Mouse (Mus musculus) megakaryocyte, adult 5-6 weeks (primary cell): ENCODE data around the gene Gm45015. TPM values are rescaled to one million over a fixed set of nuclear protein-coding genes. Genes with fewer than 3 reads are reported as not detected.
A peak's percentile ranks its signal among the peaks of the same experiment; 100 is the strongest.
"Not testable (repeated sequence)": the region's sequence is repeated elsewhere in the genome, so short reads cannot be mapped to it uniquely, and the experiment has no call there.

Experiments used
- ATAC-seq: 2 replicates; pipeline ENCODE4 v1.8.0; 2016; ENCODE audit warnings: mild to moderate bottlenecking, inconsistent platforms; ENCODE audit not compliant: poor library complexity, severe bottlenecking
- total RNA-seq, 2 experiments: library from RNA; stranded (forward) in 1 of 2; stranded (reverse) in 1 of 2; fragments of 153-499, 151-499 nt in 1 of 2; fragments of 221-1000, 200-1000 nt in 1 of 2; gene quantifications; 2 replicates each; pipeline versions ENCODE4 v1.2.3 to v1.2.4; 2015 to 2017

Gene Gm45015
- not detected in 2 replicates for total RNA-seq (2015)
- not detected in 2 replicates for total RNA-seq (2017)

DNA sequence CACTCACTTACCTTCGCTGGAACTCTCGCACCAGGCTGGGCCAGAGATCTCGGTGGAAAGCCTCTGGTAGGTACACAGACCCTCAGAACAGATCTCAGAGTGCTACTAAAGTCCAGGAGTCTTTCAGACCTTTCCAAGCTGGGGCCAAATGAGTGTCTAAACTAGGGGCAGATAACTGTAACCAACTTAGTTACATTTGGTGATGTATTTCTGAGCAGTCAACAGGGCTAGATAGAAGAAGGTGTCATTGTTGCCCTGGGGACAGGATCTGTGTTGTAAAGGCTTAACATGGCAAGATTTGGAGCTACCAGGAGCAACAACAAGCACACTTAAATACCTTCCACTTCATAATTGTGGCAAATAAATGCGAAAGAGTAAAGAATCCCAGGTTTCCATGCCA, at the start of gene Gm45015:
Gene Gm45015 (minus strand): TSS at position 101 of the 400 bp plus-strand sequence.
- ATAC-seq, result no peak

DNA sequence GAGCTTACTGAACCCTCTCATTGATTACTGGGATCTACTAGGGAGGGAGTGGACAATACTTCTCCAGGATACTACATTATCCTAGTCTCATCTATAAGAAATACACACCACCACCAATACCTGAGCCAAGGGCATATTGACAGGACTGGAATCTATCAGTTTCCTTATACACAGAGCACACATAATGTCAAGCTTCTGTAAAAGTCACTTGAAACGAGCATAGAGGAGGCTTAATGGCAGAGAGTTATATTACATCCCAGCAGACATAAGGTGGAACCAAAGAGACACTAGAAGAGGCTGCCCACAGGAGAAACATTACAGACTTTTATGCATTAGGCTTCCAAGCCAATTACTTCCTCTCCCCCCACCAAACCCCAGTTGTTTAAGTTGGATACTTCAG, 48.3 kb upstream of the Gm45015 start:
- no peak for ATAC-seq

DNA sequence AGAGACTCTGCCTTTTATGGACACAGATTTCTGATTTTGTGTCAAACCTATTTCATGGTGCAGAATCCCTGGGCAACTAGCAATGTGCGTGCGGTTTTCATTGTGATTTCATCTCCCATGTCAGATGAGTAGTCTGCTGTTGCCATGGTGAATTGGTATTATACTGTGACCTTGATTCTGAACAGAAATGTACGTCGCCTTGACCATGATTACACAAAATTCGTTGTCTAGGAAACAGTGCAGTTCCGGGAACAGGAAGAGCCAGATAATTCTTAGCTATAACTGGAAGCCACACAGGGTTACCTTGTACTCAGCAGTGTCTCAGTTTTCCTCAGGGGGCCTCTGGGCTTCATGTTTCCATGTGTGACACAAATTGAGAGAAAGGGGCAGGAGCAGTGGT, 47.8 kb upstream of the Gm45015 start:
- ATAC-seq, result no peak

DNA sequence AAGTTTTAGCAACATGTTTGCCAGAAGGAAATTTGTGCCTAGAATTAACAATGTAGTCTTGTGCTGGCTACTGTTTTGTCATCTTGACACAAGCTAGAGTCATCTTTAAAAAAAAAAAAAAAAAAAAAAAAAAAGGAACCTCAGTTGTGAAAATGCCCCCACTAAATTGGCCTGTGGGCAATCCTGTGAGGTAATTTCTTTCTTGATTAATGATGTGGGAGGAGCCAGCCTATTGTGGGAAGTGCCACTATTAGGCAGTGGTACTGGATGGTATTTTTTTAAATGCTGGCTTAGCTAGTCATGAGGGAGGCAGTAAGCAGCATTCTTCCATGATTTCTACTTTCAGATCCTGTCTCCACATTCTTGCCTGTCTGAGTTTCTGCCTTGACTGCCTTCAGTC, 26.7 kb upstream of the Gm45015 start:
- peak; percentile 51 for ATAC-seq

DNA sequence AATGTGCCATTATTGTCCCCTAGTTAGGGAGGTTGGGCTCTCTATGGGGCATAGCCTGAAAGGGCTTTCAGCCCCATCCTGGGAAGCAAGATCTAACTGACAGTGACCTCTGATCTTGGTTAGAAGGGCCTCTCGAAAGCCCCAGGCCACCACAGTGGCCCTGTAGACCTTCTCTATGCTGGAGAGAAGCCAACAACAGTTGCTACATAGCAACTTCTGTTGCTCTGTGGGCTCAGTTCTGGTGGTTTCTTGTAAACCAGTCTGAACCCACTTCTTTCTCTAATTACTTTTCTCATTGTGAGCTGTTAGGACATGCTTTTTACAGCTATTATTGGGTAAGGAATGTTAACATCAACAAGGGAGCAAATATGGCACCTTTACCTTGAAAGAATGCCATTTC, 20.1 kb upstream of the Gm45015 start:
- ATAC-seq, result peak; percentile 66

DNA sequence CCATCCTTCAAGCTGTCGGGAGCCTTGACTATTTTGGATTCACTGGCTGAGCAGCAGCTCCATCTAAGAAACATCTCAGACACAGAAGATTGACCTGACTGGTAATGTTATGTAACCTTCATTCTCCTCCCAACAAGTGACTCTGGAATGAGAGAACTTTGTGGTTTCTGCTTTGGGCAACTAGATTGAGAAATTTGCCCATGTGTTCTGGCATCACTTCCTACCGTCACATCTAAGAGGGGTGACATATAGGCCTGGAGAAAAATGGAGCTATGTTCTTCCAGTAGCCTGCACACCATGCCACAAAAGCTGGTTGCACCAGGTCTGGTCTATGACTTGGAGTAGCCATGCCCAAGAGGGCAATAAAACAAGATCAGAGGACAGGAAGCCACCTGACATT, 19.5 kb upstream of the Gm45015 start:
- peak; percentile 91 for ATAC-seq

DNA sequence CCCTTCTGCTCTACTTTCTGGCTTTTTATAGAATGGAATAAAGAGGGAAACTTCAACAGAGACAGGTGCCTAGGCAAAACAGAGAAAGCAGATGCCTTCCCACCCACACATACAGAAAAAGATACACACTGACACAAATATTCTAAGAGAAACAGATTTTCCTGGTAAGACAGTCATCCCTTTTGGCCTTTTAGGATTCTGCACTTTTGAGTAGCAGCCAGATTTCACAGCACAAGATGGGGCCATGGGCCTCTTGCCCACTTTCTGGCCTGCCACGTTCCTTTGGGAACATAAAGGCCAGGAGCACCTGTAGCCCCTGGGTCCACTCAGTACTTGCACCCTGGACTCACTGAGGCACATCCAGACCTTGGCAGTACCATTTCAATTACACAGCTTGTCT, 7.7 kb upstream of the Gm45015 start:
- no peak for ATAC-seq

DNA sequence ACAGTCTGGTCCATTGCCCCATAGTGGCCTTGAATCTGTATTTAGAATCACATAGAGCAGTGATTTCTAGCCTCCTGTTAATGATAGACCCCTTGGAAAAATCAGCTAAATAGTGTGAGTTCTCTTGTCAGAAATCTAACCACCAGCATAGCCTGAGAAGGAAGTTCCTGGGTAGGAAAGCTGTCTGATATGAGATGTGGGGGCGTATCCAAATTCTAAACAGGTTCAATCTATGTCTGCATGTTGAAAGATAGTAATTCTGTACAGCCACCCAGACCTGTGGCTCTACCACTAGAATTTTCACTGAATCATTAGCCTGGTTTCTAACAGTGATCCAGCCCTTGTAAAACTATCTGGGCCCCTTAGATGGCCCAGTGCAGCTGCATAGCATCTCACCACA, 7.2 kb upstream of the Gm45015 start:
- ATAC-seq, result no peak

DNA sequence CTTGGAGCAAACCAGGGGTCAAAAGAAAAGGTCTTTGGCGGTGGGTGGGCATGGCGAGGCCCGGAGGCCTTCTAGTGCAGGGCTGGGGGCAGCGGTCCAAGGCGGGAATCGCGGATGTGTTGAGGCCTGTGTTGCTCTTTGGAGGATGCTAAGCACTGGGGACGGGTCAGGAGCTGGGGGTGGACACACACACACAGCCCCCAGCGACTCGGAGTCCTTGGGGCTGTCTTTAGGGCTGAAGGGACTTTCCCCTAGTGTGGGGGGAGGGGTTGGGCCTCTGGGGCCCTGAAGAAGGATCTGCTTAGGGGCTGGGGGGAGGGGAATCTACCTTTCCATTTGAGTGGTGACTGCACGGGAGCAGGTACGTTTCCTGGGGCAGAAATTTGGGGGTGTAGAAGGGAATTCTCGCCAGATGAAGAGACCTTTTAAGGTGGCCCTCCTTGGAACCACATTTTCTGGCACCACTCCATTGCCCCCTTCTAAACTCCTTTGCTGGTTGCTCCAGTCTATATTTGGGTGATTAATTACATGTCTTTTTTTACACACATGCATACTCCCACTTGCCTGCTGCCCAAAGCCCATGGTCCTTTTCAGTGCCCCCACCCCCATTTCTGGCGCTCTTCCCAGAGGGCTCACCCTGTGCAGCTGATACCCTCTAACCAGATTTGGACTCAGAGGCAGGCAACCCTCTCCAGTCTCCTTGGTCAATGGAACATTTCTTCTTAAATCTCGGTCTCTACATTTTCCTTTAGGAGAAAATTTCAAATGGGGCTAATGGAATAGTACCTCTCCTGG, 6.5 kb upstream of the Gm45015 start:
- ATAC-seq, result peak; percentile 31

DNA sequence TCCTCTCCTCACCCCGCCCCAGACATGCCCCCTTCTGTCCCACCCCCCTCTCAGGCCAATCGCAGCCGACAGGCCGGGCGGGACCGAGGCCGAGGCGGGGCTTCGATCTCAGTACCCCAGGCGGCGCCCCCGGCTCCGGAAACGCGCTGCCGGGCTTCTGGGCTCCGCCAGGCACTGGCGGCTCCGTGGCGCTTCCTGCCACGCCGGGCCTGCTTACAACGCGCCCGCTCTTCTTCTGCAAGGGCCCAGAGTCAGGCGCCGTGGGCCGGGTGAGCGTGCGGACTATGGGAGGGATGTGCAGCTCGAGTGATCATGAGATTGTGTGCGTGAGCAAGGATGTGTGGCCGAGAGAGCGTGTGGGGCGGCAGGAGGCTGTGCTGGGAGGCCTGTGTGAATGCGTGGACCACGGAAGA, 5.8 kb upstream of the Gm45015 start, which contains the start of gene Zfp275:
Gene Zfp275 (plus strand): TSS at position 139 of the 413 bp plus-strand sequence.
- ATAC-seq, result peak; percentile 96

DNA sequence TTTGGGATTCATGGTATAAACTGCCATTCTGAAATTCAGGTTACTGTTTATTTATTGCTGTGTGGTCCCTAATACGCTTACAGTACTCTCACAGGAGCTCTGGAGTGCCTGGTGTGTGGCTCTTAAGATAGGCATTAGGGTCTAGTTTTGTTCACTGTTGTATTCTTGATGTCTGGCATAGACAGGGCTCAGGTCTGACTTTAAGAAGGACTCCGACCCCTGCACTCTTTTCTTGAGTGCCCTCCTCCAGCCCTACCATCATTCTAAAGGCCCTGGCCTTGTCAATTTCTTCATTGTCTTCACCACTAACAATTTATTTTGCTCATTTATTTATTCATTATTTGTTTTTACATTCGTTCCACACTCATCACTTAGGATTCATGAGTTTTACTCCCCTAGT, 5.4 kb upstream of the Gm45015 start:
- ATAC-seq, result no peak

DNA sequence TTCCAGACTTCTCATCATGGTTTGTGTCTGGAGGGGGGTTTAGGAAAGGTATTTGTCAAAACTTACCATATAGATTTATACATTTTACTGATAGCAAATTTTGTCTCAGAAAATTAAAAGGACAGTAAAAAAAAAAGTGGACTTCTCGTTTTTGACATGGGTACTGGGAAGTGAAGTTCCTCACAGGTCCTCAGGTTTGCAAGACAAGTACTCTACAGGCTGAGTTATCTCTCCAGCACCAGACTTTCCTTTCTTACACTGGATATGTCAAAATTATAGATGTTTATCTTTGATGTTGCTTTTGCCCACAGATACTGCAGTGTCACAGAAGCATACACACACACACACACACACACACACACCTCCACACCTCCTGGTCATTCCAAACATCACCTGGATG, 4.8 kb upstream of the Gm45015 start:
- ATAC-seq, result no peak

DNA sequence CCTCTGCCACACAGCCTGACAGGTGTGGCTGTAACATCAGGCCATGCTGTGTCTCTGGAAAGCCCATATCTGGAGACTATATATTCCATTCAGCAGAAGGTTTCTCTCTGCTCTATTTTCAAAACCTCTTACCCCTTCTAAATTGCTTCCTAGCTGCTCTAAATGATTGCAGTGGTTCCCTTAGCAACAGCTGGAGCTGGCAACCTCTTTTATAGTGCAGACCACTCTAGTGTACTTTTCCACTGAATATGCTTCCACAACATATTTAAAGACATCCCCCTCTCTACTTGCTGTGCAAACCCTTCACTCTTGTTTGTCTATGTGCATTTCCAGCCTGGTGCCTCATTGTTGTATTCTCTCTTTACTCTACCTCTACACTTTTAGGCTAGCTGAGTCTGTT, 3.1 kb downstream of the Gm45015 start:
- ATAC-seq, result no peak

DNA sequence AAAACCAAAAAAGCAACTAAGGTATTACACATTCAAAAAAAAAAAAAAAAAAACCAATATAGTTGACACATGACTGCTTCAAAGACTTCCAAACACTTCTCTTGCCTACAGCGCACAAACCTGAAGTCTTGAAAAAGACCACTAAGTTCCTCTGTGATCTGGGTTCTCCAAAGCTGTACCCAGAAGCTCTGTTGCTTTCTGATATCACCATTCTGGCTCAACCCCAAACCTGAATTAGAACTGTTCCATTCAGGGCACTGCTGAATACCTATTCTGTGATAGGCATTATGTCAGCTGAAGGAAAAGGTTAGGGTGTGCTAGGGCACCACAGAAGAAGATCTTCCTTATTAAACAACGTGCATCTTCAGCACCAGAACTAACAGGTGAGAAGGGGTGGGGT, 9.4 kb downstream of the Gm45015 start:
- ATAC-seq, result no peak

DNA sequence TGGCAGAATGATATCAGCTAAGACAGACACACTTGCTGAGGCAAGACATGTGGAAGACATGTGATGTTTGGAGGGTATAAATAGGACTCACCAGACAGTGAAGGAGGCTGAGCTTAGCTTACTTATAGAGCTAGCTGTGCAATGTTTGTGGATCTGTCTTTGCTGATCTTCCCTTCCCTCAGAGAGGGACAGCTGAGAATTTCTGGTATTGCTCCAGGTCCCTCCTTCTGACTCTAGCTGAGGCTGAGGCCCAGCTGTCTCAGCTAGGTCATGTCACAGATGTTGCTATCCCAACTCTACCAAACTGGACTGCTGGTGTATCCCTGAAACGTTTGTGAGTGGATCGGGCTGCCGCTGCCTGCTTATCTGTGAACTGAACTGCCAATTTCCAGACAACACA, 15.6 kb downstream of the Gm45015 start:
- ATAC-seq, result no peak

DNA sequence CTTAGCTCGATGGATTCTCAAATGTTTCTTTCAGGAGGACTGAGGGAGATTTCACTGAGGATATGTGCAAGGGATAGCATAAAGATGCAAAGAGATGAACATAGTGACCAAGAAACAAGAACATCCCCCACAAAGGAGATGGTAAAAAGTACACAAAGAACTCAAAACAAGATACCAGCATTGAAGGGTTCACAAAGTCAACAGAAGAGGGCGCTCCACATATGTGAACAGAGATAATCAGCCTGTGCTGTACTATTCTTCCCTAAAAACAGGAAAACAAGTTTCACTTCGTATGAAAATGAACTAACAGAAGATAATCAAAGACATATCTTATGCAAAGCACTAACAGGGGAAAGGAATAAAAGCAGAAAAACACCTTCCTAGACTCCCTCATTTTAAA, 24.1 kb downstream of the Gm45015 start:
- ATAC-seq, result 0 out of 2 replicates have a peak, but pooled peaks have one; percentile 49

DNA sequence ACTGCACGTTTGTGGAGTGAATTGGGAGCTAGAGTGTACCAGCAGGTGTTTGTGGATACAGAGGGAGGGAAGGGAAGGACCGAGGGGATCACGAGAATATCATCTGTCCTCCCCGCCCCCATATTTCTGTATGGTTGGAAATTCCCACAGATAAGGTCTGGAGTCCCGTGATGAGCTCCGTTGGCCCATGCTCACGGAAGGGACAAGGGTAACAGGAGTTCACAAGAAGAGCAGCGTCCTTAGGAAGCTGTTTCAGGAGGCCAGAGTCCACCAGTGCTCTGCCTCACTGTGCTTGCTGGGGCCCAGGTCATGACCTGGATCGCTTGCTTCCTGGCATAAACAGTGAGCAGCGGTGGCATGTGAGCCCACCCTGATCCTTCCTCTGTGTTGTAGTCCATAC, 40.9 kb downstream of the Gm45015 start:
- not testable (repeated sequence) for ATAC-seq

DNA sequence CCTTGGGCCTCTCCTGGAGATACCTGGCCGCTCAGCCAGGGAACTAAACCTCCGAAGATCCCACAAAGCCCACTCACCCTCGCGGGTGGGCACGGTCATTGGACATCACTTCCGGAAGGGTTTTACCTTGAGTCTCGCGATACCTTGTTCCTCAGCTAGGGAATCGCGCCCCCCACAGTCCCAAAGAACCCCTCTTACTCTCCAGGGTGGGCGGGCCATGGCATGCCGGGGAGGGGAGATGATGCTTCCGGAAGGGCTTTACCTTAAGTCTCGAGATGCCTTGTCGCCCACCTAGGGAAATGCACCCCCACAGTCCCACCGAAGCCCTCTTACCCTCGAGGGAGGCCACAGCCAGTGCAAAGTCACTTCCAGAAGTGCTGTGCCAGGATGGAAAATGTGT, 43.8 kb downstream of the Gm45015 start, which contains the start of the genes Xlr5a and Xlr5c:
Gene Xlr5a (minus strand): TSS at position 101 of the 400 bp plus-strand sequence.
Gene Xlr5c (minus strand): TSS at position 101 of the 400 bp plus-strand sequence.
- not testable (repeated sequence) for ATAC-seq
